Mouse (Mus musculus): ENCODE data around the gene Hpcal1. TPM values are rescaled to one million over a fixed set of nuclear protein-coding genes. Genes with fewer than 3 reads are reported as not detected.
"Not testable (repeated sequence)": the region's sequence is repeated elsewhere in the genome, so short reads cannot be mapped to it uniquely, and the experiment has no call there.

Hpcal1 gene
- polyA plus RNA-seq, 1 experiment from 2014 or later, result 58.1 TPM

- 75% methylated on average over 1 of the region's 1 CpGs for WGBS
These were observed 76.9 kb downstream of the Hpcal1 start for GRCm38 (mm10) chr12:17767567-17767966.

GRCm38 (mm10) chr12:17769476-17770172 lies 79.0 kb downstream of the Hpcal1 start:
- ATAC-seq (ENCODE audit: low FRiP score, low TSS enrichment), result no peak
- Histone ChIP-seq H3K9me3 (ENCODE audit: control insufficient read depth, low read length) (no peaks in the 10 kb centered on the region), H3K27ac (ENCODE audit: low read depth, low read length) (no peak overlapping the region), H3K27me3 (ENCODE audit: control insufficient read depth, insufficient read depth, low read length) (no peaks in the 10 kb centered on the region), H3K4me2 (replicated peaks; ENCODE audit: low read depth, low read length) (no peak overlapping the region), H3K9ac (ENCODE audit: low read depth, low read length) (no peak overlapping the region), H3K36me3 (ENCODE audit: control insufficient read depth, insufficient read depth, low read length) (no peaks in the 10 kb centered on the region), H3K4me3 (ENCODE audit: low read length) (no peak overlapping the region), H3K4me1 (ENCODE audit: control insufficient read depth, insufficient read depth, low read length) (peaks cover 18% of the 10 kb centered on the region; the same call in 1 of the 2 replicates)
- 40% methylated on average over 2 of the region's 2 CpGs for WGBS

More at GRCm38 (mm10) chr12:17767567-17767966, 76.9 kb downstream of the Hpcal1 start:
- not testable (repeated sequence) for ATAC-seq (ENCODE audit: low FRiP score, low TSS enrichment); H3K27ac ChIP-seq (ENCODE audit: low read depth, low read length); H3K4me3 ChIP-seq (ENCODE audit: low read length); H3K36me3 ChIP-seq (ENCODE audit: control insufficient read depth, insufficient read depth, low read length); H3K4me2 ChIP-seq (replicated peaks; ENCODE audit: low read depth, low read length); H3K9ac ChIP-seq (ENCODE audit: low read depth, low read length); H3K27me3 ChIP-seq (ENCODE audit: control insufficient read depth, insufficient read depth, low read length); H3K9me3 ChIP-seq (ENCODE audit: control insufficient read depth, low read length)
- H3K4me1 ChIP-seq (ENCODE audit: control insufficient read depth, insufficient read depth, low read length), result peaks cover 18% of the 10 kb centered on the region; the same call in 1 of the 2 replicates

GRCm38 (mm10) chr12:17770538-17770937 lies 79.9 kb downstream of the Hpcal1 start:
- H3K27ac ChIP-seq (ENCODE audit: low read depth, low read length), result no peak overlapping the region
- peak; percentile 92 for ATAC-seq (ENCODE audit: low FRiP score, low TSS enrichment)

GRCm38 (mm10) chr12:17773721-17774120 lies 83.1 kb downstream of the Hpcal1 start:
- not testable (repeated sequence) for H3K27ac ChIP-seq (ENCODE audit: low read depth, low read length); H3K9me3 ChIP-seq (ENCODE audit: control insufficient read depth, low read length); H3K4me2 ChIP-seq (replicated peaks; ENCODE audit: low read depth, low read length); H3K4me3 ChIP-seq (ENCODE audit: low read length); H3K27me3 ChIP-seq (ENCODE audit: control insufficient read depth, insufficient read depth, low read length); H3K36me3 ChIP-seq (ENCODE audit: control insufficient read depth, insufficient read depth, low read length); ATAC-seq (ENCODE audit: low FRiP score, low TSS enrichment); H3K9ac ChIP-seq (ENCODE audit: low read depth, low read length)
- WGBS, result 89% methylated on average over 5 of the region's 5 CpGs
- peaks cover 18% of the 10 kb centered on the region; the same call in 1 of the 2 replicates for H3K4me1 ChIP-seq (ENCODE audit: control insufficient read depth, insufficient read depth, low read length)

More at GRCm38 (mm10) chr12:17770538-17770937, 79.9 kb downstream of the Hpcal1 start:
- 13% methylated on average over 2 of the region's 2 CpGs for WGBS
- Histone ChIP-seq H3K4me2 (replicated peaks; ENCODE audit: low read depth, low read length) (no peak overlapping the region), H3K4me3 (ENCODE audit: low read length) (no peak overlapping the region), H3K9ac (ENCODE audit: low read depth, low read length) (no peak overlapping the region), H3K9me3 (ENCODE audit: control insufficient read depth, low read length) (no peaks in the 10 kb centered on the region), H3K36me3 (ENCODE audit: control insufficient read depth, insufficient read depth, low read length) (no peaks in the 10 kb centered on the region), H3K4me1 (ENCODE audit: control insufficient read depth, insufficient read depth, low read length) (peaks cover 18% of the 10 kb centered on the region; the same call in 1 of the 2 replicates), H3K27me3 (ENCODE audit: control insufficient read depth, insufficient read depth, low read length) (no peaks in the 10 kb centered on the region)

GRCm38 (mm10) chr12:17774842-17775241 lies 84.2 kb downstream of the Hpcal1 start:
- H3K4me2 ChIP-seq (replicated peaks; ENCODE audit: low read depth, low read length); H3K4me3 ChIP-seq (ENCODE audit: low read length); H3K27me3 ChIP-seq (ENCODE audit: control insufficient read depth, insufficient read depth, low read length); H3K36me3 ChIP-seq (ENCODE audit: control insufficient read depth, insufficient read depth, low read length); ATAC-seq (ENCODE audit: low FRiP score, low TSS enrichment); H3K27ac ChIP-seq (ENCODE audit: low read depth, low read length); H3K9me3 ChIP-seq (ENCODE audit: control insufficient read depth, low read length); H3K9ac ChIP-seq (ENCODE audit: low read depth, low read length): not testable (repeated sequence)
- 81% methylated on average over 3 of the region's 3 CpGs for WGBS
- peaks cover 14% of the 10 kb centered on the region; the same call in 1 of the 2 replicates for H3K4me1 ChIP-seq (ENCODE audit: control insufficient read depth, insufficient read depth, low read length)

- no peaks in the 10 kb centered on the region for H3K36me3 ChIP-seq (ENCODE audit: control insufficient read depth, insufficient read depth, low read length)
- H3K4me3 ChIP-seq (ENCODE audit: low read length), result no peak overlapping the region
- H3K27ac ChIP-seq (ENCODE audit: low read depth, low read length), result no peak overlapping the region
- no peaks in the 10 kb centered on the region for H3K9me3 ChIP-seq (ENCODE audit: control insufficient read depth, low read length)
- no peaks in the 10 kb centered on the region for H3K27me3 ChIP-seq (ENCODE audit: control insufficient read depth, insufficient read depth, low read length)
- ATAC-seq (ENCODE audit: low FRiP score, low TSS enrichment), result no peak
- H3K4me1 ChIP-seq (ENCODE audit: control insufficient read depth, insufficient read depth, low read length), result no peaks in the 10 kb centered on the region
- WGBS, result 14% methylated on average over 3 of the region's 3 CpGs
- no peak overlapping the region for H3K4me2 ChIP-seq (replicated peaks; ENCODE audit: low read depth, low read length)
- no peak overlapping the region for H3K9ac ChIP-seq (ENCODE audit: low read depth, low read length)
These were observed 87.7 kb downstream of the Hpcal1 start for GRCm38 (mm10) chr12:17778320-17778719.

GRCm38 (mm10) chr12:17779093-17779492 lies 88.4 kb downstream of the Hpcal1 start:
- H3K9me3 ChIP-seq (ENCODE audit: control insufficient read depth, low read length), result no peaks in the 10 kb centered on the region
- H3K4me2 ChIP-seq (replicated peaks; ENCODE audit: low read depth, low read length), result no peak overlapping the region
- no peak overlapping the region for H3K4me3 ChIP-seq (ENCODE audit: low read length)
- no peaks in the 10 kb centered on the region for H3K27me3 ChIP-seq (ENCODE audit: control insufficient read depth, insufficient read depth, low read length)
- no peaks in the 10 kb centered on the region for H3K4me1 ChIP-seq (ENCODE audit: control insufficient read depth, insufficient read depth, low read length)
- 20% methylated on average over 3 of the region's 3 CpGs for WGBS
- H3K9ac ChIP-seq (ENCODE audit: low read depth, low read length), result no peak overlapping the region
- no peak for ATAC-seq (ENCODE audit: low FRiP score, low TSS enrichment)
- no peak overlapping the region for H3K27ac ChIP-seq (ENCODE audit: low read depth, low read length)
- H3K36me3 ChIP-seq (ENCODE audit: control insufficient read depth, insufficient read depth, low read length), result no peaks in the 10 kb centered on the region

- ATAC-seq (ENCODE audit: low FRiP score, low TSS enrichment), result no peak
- Histone ChIP-seq H3K27ac (ENCODE audit: low read depth, low read length) (no peak overlapping the region), H3K4me3 (ENCODE audit: low read length) (no peak overlapping the region), H3K9me3 (ENCODE audit: control insufficient read depth, low read length) (no peaks in the 10 kb centered on the region), H3K4me1 (ENCODE audit: control insufficient read depth, insufficient read depth, low read length) (no peaks in the 10 kb centered on the region), H3K9ac (ENCODE audit: low read depth, low read length) (no peak overlapping the region), H3K4me2 (replicated peaks; ENCODE audit: low read depth, low read length) (no peak overlapping the region), H3K36me3 (ENCODE audit: control insufficient read depth, insufficient read depth, low read length) (peaks cover 11% of the 10 kb centered on the region; the same call in 1 of the 2 replicates), H3K27me3 (ENCODE audit: control insufficient read depth, insufficient read depth, low read length) (no peaks in the 10 kb centered on the region)
- WGBS, result 50% methylated on average over 3 of the region's 3 CpGs
These were observed 98.8 kb downstream of the Hpcal1 start for GRCm38 (mm10) chr12:17789486-17789885.

DNA sequence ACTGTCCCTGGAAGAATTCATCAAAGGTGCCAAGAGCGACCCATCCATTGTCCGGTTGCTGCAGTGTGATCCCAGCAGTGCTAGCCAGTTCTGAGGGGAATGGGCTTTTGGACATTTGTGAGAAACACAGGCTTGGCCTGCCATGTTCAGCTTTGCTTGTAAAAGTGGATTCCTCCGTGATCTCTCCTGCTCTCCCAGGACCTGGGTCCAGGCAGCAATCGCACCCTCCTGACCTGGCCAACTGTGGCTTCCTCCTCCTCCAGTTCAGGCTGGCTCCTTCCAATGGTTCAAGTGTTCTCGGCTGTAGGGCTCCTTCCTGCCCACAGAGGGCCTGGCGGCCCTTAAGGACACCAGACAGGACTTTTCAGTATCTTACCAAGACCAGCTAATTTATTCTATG lies 100.5 kb downstream of the Hpcal1 start:
- no peak for ATAC-seq (ENCODE audit: low FRiP score, low TSS enrichment)
- Histone ChIP-seq H3K9me3 (ENCODE audit: control insufficient read depth, low read length) (no peaks in the 10 kb centered on the region), H3K4me3 (ENCODE audit: low read length) (no peak overlapping the region), H3K27me3 (ENCODE audit: control insufficient read depth, insufficient read depth, low read length) (no peaks in the 10 kb centered on the region), H3K4me2 (replicated peaks; ENCODE audit: low read depth, low read length) (no peak overlapping the region), H3K4me1 (ENCODE audit: control insufficient read depth, insufficient read depth, low read length) (no peaks in the 10 kb centered on the region), H3K9ac (ENCODE audit: low read depth, low read length) (no peak overlapping the region), H3K36me3 (ENCODE audit: control insufficient read depth, insufficient read depth, low read length) (peaks cover 8% of the 10 kb centered on the region; the same call in 1 of the 2 replicates), H3K27ac (ENCODE audit: low read depth, low read length) (no peak overlapping the region)
- 84% methylated on average over 6 of the region's 6 CpGs for WGBS
